Mouse (Mus musculus): ENCODE measurements at regions not wholly inside any gene's neighbourhood (a gene's known extent, or its start where the extent isn't known, plus 50 kb on each side); places are given as distances from the start of the nearest gene placed in this dataset.

DNA sequence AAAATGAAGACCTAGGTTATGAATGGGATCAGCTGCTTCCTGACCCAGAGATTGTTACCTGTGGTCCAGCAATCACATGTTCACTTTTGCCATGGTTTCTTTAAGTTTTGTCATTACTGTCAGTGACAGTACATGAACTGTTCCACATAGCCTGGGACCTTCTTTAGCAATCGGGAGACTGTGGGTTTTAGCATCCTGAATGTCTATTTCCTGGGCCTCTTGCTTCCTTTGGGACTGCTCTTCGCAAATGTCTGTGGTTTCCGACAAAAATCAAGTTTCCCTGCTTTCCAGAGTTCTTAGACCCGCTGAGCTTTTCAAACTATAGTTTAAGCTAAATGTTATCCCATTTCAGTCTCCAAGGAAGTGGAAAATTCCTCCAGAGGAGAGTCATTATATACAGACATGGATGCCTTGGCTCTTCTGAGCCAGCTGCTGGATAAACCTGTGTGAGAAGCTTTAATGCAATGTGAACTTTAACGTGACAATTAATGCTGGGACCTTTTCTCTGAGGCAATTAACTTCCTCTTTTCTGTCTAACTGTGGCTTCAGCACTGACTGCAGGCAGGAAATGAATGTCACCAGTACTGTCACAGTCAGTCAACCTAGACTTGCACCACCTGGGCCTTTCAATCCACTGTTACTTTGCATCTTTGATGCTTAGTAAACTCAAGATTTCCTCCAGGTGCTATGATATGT, 847.0 kb downstream of the Ets1 start:
- Histone ChIP-seq H3K79me2 (ENCODE audit: control insufficient read depth, insufficient read depth) (no peaks in the 10 kb centered on the region), H3K27me3 (ENCODE audit: control insufficient read depth, insufficient read depth, insufficient read length) (no peaks in the 10 kb centered on the region), H3K4me2 (ENCODE audit: low read depth) (no peak overlapping the region), H3K4me3 (no peak overlapping the region), H3ac (ENCODE audit: control insufficient read depth, insufficient read length) (no peak overlapping the region), H3K36me3 (ENCODE audit: control insufficient read depth, insufficient read depth) (no peaks in the 10 kb centered on the region)
- no peak for TF ChIP-seq REST (IDR thresholded peaks at IDR 0.05; ENCODE audit: insufficient read depth, insufficient read length)
- TF ChIP-seq CEBPB (IDR thresholded peaks at IDR 0.05; ENCODE audit: insufficient read depth, poor library complexity, severe bottlenecking): no peak

DNA sequence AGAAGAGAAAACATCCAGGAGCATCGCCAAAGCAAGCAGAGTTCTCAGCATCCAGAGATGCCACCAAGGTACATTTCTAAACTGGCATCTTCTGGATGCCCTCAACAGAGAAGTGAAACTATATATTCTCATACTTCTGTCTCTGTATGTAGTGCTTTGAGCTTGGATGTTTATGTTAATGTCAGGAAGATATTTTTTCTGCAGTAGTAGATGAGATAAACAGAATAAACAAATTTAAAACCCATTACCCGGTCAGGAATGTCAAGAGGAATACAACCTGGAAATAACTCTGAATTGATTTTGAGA, 847.5 kb downstream of the Ets1 start:
- H3K4me3 ChIP-seq: no peak overlapping the region
- no peaks in the 10 kb centered on the region for H3K27me3 ChIP-seq (ENCODE audit: control insufficient read depth, insufficient read depth, insufficient read length)
- no peak overlapping the region for H3ac ChIP-seq (ENCODE audit: control insufficient read depth, insufficient read length)
- no peaks in the 10 kb centered on the region for H3K36me3 ChIP-seq (ENCODE audit: control insufficient read depth, insufficient read depth)
- H3K79me2 ChIP-seq (ENCODE audit: control insufficient read depth, insufficient read depth): no peaks in the 10 kb centered on the region
- no peak overlapping the region for H3K4me2 ChIP-seq (ENCODE audit: low read depth)
- TF ChIP-seq TCF12 (IDR thresholded peaks at IDR 0.05; ENCODE audit: insufficient read depth, poor library complexity, severe bottlenecking): no peak
- TF ChIP-seq MYOG (IDR thresholded peaks at IDR 0.05; ENCODE audit: control insufficient read depth in 1 of 3, insufficient read depth in 1 of 3, insufficient read length in 2 of 3, low read depth in 2 of 3): no peak
- no peak for TF ChIP-seq POLR2A (IDR thresholded peaks at IDR 0.05; ENCODE audit: insufficient read length, low read depth)
- no peak for TF ChIP-seq USF1 (IDR thresholded peaks at IDR 0.05; ENCODE audit: low read depth)
- TF ChIP-seq MAX (IDR thresholded peaks at IDR 0.05; ENCODE audit: low read depth): no peak
- no peak for TF ChIP-seq REST (IDR thresholded peaks at IDR 0.05; ENCODE audit: insufficient read depth, insufficient read length)
- no peak for TF ChIP-seq MYOD1 (IDR thresholded peaks at IDR 0.05; ENCODE audit: control insufficient read depth in 1 of 3, insufficient read length in 2 of 3, low read depth in 2 of 3)
- no peak for TF ChIP-seq POLR2AphosphoS2 (IDR thresholded peaks at IDR 0.05; ENCODE audit: insufficient read length, low read depth)

- Histone ChIP-seq H3K4me3 (no peak overlapping the region), H3ac (ENCODE audit: control insufficient read depth, insufficient read length) (no peak overlapping the region), H3K79me2 (ENCODE audit: control insufficient read depth, insufficient read depth) (no peaks in the 10 kb centered on the region), H3K36me3 (ENCODE audit: control insufficient read depth, insufficient read depth) (no peaks in the 10 kb centered on the region), H3K27me3 (ENCODE audit: control insufficient read depth, insufficient read depth, insufficient read length) (no peaks in the 10 kb centered on the region), H3K4me2 (ENCODE audit: low read depth) (no peak overlapping the region)
- TF ChIP-seq E2F4 (IDR thresholded peaks at IDR 0.05; ENCODE audit: insufficient read depth): no peak
- no peak for TF ChIP-seq SRF (IDR thresholded peaks at IDR 0.05; ENCODE audit: control insufficient read depth, insufficient read length, low read depth)
- TF ChIP-seq TCF3 (IDR thresholded peaks at IDR 0.05; ENCODE audit: insufficient read length, low read depth): no peak
- no peak for TF ChIP-seq MYOD1 (IDR thresholded peaks at IDR 0.05; ENCODE audit: control insufficient read depth in 1 of 3, insufficient read length in 2 of 3, low read depth in 2 of 3)
- TF ChIP-seq CEBPB (IDR thresholded peaks at IDR 0.05; ENCODE audit: insufficient read depth, poor library complexity, severe bottlenecking): no peak
- no peak for TF ChIP-seq USF1 (IDR thresholded peaks at IDR 0.05; ENCODE audit: low read depth)
- no peak for TF ChIP-seq POLR2AphosphoS2 (IDR thresholded peaks at IDR 0.05; ENCODE audit: insufficient read length, low read depth)
- TF ChIP-seq MYOG (IDR thresholded peaks at IDR 0.05; ENCODE audit: control insufficient read depth in 1 of 3, insufficient read depth in 1 of 3, insufficient read length in 2 of 3, low read depth in 2 of 3): no peak
- TF ChIP-seq POLR2A (IDR thresholded peaks at IDR 0.05; ENCODE audit: insufficient read length, low read depth): no peak
Observed at GRCm38 (mm10) chr9:33533101-33533810, 897.2 kb downstream of the Ets1 start.

GRCm38 (mm10) chr9:33543301-33543700, 907.3 kb downstream of the Ets1 start:
- H3K27me3 ChIP-seq (ENCODE audit: control insufficient read depth, insufficient read depth, insufficient read length): no peaks in the 10 kb centered on the region
- H3K4me2 ChIP-seq (ENCODE audit: low read depth): no peak overlapping the region
- H3K79me2 ChIP-seq (ENCODE audit: control insufficient read depth, insufficient read depth): no peaks in the 10 kb centered on the region
- H3K36me3 ChIP-seq (ENCODE audit: control insufficient read depth, insufficient read depth): no peaks in the 10 kb centered on the region
- H3ac ChIP-seq (ENCODE audit: control insufficient read depth, insufficient read length): no peak overlapping the region
- TF ChIP-seq MYOD1 (IDR thresholded peaks at IDR 0.05; ENCODE audit: control insufficient read depth in 1 of 3, insufficient read length in 2 of 3, low read depth in 2 of 3) (no peak), SRF (IDR thresholded peaks at IDR 0.05; ENCODE audit: control insufficient read depth, insufficient read length, low read depth) (no peak), POLR2AphosphoS2 (IDR thresholded peaks at IDR 0.05; ENCODE audit: insufficient read length, low read depth) (no peak), REST (IDR thresholded peaks at IDR 0.05; ENCODE audit: insufficient read depth, insufficient read length) (no peak)
- H3K4me3 ChIP-seq: no peak overlapping the region

DNA sequence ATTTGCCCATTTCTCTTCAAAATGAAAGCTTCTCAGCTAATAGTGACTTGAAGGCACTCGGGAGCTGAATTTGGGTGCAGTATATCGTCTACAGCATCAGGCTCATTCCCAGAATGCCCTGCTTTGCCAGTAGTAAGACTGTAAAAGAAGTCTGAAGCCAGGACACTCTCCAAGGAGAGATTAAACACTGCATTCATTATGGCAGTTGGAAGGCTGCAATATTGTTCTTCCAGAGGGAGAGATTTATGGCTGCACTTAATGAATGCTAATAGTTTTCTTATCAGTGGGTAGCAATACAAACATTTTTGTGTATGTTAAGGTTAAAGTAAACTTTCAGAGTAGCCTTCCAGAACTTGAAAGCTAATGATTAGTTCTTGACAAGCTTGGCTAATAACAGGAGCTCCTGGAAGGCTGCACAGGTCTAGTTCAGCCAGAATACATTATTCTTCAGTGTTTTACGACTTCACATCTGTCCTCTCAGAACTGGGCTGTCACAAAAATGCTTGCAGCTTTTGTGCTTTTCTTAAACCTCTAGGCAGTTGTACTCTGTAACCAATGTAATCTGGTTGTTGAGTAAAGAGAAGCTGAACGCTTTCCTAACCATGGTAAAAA, 910.2 kb downstream of the Ets1 start:
- Histone ChIP-seq H3K4me2 (ENCODE audit: low read depth) (no peak overlapping the region), H3K79me2 (ENCODE audit: control insufficient read depth, insufficient read depth) (no peaks in the 10 kb centered on the region), H3K4me3 (no peak overlapping the region), H3K36me3 (ENCODE audit: control insufficient read depth, insufficient read depth) (no peaks in the 10 kb centered on the region), H3ac (ENCODE audit: control insufficient read depth, insufficient read length) (no peak overlapping the region), H3K27me3 (ENCODE audit: control insufficient read depth, insufficient read depth, insufficient read length) (no peaks in the 10 kb centered on the region)
- no peak for TF ChIP-seq MAX (IDR thresholded peaks at IDR 0.05; ENCODE audit: low read depth)
